Mouse (Mus musculus) forebrain, embryonic 10.5 days (tissue): ENCODE data around the gene Tln2. TPM values are rescaled to one million over a fixed set of nuclear protein-coding genes. Genes with fewer than 3 reads are reported as not detected.
A peak's percentile ranks its signal among the peaks of the same experiment; 100 is the strongest.

Experiments
- DNase-seq: peaks from one replicate; pipeline ENCODE4 v3.0.0-alpha.2; 2017; ENCODE audit warnings: low spot score; ENCODE audit errors: extremely low spot score
- H3K27ac ChIP-seq: fragments of 300-500 bp; sonication (generic); 2 replicates; pipeline ENCODE4 v1.5.1; 2016; ENCODE audit warnings: mild to moderate bottlenecking
- H3K27me3 ChIP-seq: fragments of 300-500 bp; sonication (generic); 2 replicates; pipeline ENCODE4 v1.6.1; 2016; ENCODE audit warnings: mild to moderate bottlenecking; ENCODE audit not compliant: poor library complexity, severe bottlenecking
- H3K36me3 ChIP-seq: fragments of 300-500 bp; sonication (generic); replicated peaks from 2 replicates; pipeline ENCODE4 v1.6.1; 2016; ENCODE audit warnings: mild to moderate bottlenecking, moderate library complexity
- H3K4me1 ChIP-seq: fragments of 300-500 bp; sonication (generic); 2 replicates; pipeline ENCODE4 v1.6.1; 2016
- H3K4me3 ChIP-seq: fragments of 300-500 bp; sonication (generic); 2 replicates; pipeline ENCODE4 v1.5.1; 2016; ENCODE audit warnings: mild to moderate bottlenecking, moderate library complexity
- H3K9me3 ChIP-seq: fragments of 300-500 bp; sonication (generic); 2 replicates; pipeline ENCODE4 v1.6.1; 2016; ENCODE audit warnings: mild to moderate bottlenecking, moderate library complexity
- WGBS: fragments of 180-500 bp; shearing (Covaris S2); methylation state at CpG from one replicate; pipeline ENCODE4 v1.1.7; 2016; 5-methylcytosine and 5-hydroxymethylcytosine counted together
- polyA plus RNA-seq: library from polyadenylated mRNA; unstranded; fragments of >200 nt; fragmentation: Nextera tagmentation; extraction: Ambion mirVana; gene quantifications from 2 replicates; pipeline ENCODE4 v1.2.1, GENCODE M21; 2016

Gene Tln2
- polyA plus RNA-seq, 1 experiment from 2014 or later = 30.0 TPM

GRCm38 (mm10) chr9:67581581-67582280 lies 22.2 kb upstream of the Tln2 start:
- Histone ChIP-seq H3K4me1 (peaks cover 10% of the 10 kb centered on the region), H3K9me3 (no peaks in the 10 kb centered on the region)
- DNase-seq = no peak

DNA sequence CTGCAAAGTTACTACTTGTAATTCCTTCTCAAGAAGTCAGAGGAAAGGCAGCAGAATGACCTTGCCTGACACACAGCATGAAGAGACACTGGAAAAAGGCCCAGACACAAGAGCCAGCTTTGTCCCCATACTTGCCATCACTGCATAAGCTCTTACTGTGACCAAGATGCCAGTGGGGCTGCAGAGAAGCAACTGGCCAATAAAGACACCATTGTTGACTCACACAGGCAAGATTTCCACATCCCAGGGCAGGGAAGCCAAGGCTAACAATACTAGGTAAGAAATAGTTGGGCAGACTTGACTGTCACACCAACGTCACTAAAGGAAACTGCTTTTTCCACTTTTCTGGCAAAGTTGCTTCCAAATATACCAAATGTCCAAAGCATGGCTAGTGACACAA lies 20.0 kb upstream of the Tln2 start:
- Histone ChIP-seq H3K36me3 (no peaks in the 10 kb centered on the region), H3K4me1 (peaks cover 16% of the 10 kb centered on the region), H3K27ac (no peak overlapping the region), H3K27me3 (no peaks in the 10 kb centered on the region), H3K4me3 (no peak overlapping the region), H3K9me3 (no peaks in the 10 kb centered on the region)
- DNase-seq = no peak
- 76% methylated on average over 1 of the region's 1 CpGs for WGBS

More at GRCm38 (mm10) chr9:67581581-67582280, 22.2 kb upstream of the Tln2 start:
- Histone ChIP-seq H3K27ac (no peak overlapping the region), H3K4me3 (no peak overlapping the region), H3K36me3 (no peaks in the 10 kb centered on the region), H3K27me3 (no peaks in the 10 kb centered on the region)
- 87% methylated on average over 10 of the region's 10 CpGs for WGBS

DNA sequence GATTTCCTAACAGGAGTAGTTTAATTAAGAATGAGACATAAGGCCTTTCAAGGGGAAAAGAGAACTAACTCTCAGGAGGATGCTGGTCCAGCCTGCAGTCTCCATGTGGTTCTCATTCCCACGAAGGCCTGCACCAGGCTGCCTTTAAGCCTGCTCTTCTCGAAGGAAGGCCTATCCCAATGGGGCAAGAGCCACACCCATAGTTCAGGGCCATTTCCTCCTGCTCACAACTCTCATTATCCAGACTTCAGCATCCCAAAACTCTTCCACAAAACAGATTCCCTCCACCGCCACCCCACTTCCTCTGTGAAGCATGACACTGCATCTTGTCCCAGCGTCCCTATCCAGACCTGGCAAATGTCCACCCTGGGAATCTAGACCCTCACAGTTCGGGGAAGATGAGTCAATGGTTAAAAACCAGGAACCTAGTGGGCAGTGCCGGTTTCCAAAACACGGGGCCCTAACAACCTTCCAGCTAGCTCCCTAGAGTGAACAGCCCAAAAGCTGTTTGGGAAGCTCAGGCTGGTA lies 15.3 kb upstream of the Tln2 start:
- no peak overlapping the region for H3K4me3 ChIP-seq
- DNase-seq = no peak
- peaks cover 27% of the 10 kb centered on the region for H3K4me1 ChIP-seq
- 86% methylated on average over 7 of the region's 7 CpGs for WGBS
- H3K27ac ChIP-seq = peak overlapping the region; percentile 70
- no peaks in the 10 kb centered on the region for H3K36me3 ChIP-seq
- H3K9me3 ChIP-seq = no peaks in the 10 kb centered on the region
- H3K27me3 ChIP-seq = no peaks in the 10 kb centered on the region

DNA sequence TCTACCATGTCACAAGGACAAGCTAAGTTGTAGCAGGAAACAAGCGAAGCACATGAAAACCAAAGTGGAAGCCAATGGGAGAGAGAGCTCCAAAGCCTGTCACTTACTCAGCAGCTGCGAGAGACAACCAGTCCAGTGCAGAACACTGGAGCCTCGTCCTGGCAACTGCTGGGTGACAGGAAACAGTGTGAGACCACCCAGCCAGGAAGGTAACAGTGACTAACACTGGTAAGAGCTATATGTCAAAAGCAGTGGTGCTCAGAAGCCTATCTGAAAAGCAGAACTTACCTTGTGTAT lies 14.1 kb upstream of the Tln2 start:
- no peaks in the 10 kb centered on the region for H3K9me3 ChIP-seq
- WGBS = 45% methylated on average over 3 of the region's 3 CpGs
- peaks cover 27% of the 10 kb centered on the region for H3K4me1 ChIP-seq
- H3K36me3 ChIP-seq = no peaks in the 10 kb centered on the region
- peak overlapping the region; percentile 70; the same call in 1 of the 2 replicates for H3K27ac ChIP-seq
- no peaks in the 10 kb centered on the region for H3K27me3 ChIP-seq
- DNase-seq = no peak
- H3K4me3 ChIP-seq = no peak overlapping the region

DNA sequence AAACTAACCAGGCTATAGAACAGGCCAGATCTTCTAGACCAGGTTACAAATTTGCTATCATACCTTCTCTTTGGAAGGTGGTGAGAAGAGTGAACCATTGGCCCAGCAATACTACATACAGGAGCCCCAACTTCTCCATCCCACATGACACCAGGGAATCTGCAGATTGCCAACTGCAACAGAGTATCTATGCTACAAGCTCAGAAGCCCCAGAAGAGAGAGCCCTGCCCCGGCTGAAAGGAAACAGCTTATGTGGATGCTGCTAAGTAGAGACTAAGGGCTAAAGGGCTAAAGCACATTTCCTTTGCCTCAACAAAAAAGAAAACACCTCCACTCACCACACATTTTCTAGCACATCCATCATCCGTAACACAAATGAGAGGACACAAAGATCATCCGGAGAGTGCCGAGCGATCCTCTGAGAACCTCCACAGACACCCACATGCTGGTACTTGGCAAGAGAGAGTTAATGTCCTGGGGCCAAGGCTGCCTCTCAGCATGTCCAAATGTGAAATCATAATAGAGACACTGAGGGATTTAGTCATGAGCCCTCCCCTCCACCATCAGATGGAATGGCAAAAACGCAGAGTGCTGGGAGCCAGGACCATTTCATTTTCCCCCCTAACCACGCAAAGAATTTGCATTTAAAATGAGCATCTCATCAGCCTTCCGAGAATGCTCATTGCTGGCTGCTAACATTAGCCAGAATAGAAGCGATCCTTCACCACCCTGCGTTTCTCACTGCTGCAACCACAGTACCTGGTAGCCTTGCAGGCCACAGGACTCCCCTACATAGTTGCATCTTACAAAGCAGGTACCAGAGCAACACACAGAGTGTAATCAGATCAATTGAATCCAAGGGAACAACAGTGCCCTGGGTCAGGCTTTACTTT lies 13.5 kb upstream of the Tln2 start:
- H3K4me3 ChIP-seq = no peak overlapping the region
- H3K9me3 ChIP-seq = no peaks in the 10 kb centered on the region
- H3K27ac ChIP-seq = peak overlapping the region; percentile 70
- WGBS = 60% methylated on average over 10 of the region's 10 CpGs
- no peak for DNase-seq
- peaks cover 27% of the 10 kb centered on the region for H3K4me1 ChIP-seq
- H3K36me3 ChIP-seq = no peaks in the 10 kb centered on the region
- no peaks in the 10 kb centered on the region for H3K27me3 ChIP-seq

DNA sequence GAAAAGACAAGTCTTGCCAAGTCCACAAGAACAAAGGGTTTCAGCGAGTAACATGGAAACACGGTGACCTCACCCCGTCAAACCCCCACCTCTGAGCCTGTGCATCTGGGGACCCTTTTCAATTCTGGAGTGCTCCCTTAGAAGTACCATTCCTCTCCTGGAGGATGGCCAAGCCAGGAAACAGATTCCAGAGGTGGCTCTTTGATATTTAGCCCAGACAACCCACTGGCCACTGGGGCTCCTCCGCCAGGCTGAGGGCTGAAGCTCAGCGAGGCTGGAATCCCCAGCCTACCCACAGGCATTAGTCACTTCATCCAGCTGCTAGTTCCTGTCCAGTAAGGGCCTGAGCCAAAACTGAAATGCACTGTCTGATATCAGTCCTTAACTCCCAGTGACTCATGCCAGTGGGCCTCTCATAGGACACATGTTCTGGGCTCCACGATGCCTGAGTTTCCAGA lies 6.3 kb upstream of the Tln2 start:
- H3K9me3 ChIP-seq = no peaks in the 10 kb centered on the region
- H3K4me3 ChIP-seq = no peak overlapping the region
- DNase-seq = no peak
- H3K4me1 ChIP-seq = 0 out of 2 replicates have a peak, but pooled peaks cover 3% of the 10 kb centered on the region
- H3K27ac ChIP-seq = no peak overlapping the region
- no peaks in the 10 kb centered on the region for H3K36me3 ChIP-seq
- 93% methylated on average over 6 of the region's 6 CpGs for WGBS
- H3K27me3 ChIP-seq = no peaks in the 10 kb centered on the region

DNA sequence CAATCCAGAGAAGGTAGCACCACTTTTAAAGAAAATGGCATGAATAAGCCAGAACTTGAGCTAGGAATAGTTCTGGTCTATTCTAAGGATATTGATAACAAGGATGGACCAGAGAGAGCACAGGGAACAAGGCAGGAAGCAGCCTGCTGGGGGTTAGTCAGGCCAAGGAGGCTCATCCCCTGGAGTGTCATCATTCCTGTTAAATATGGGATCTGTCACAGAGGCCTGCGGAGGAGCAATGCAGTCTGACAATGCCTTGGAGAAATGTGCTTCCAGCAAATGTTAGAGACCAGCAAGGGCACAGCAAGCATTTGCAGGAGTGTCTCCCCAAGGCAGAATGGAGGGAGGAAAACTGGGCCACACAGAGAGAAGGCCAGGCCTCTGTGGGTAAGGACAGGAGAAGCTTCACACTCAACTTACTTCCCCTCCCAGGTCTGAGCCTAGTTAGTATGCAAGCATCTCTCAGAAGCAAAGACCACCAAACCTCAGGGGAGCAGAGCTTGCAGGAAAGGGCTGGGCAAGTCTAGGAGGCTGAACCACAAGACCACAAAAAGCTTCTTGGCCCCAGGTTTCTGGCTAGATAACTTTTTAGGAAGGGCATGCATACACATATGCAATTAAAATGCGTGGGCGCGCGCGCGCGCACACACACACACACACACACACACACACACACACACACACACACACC lies 9.5 kb downstream of the Tln2 start:
- 85% methylated on average over 8 of the region's 8 CpGs for WGBS
- H3K9me3 ChIP-seq = peaks cover 8% of the 10 kb centered on the region; the same call in 1 of the 2 replicates
- DNase-seq = no peak
- H3K4me1 ChIP-seq = peaks cover 16% of the 10 kb centered on the region
- no peaks in the 10 kb centered on the region for H3K27me3 ChIP-seq
- peak overlapping the region; percentile 60 for H3K27ac ChIP-seq
- peaks cover 11% of the 10 kb centered on the region for H3K36me3 ChIP-seq
- H3K4me3 ChIP-seq = no peak overlapping the region

DNA sequence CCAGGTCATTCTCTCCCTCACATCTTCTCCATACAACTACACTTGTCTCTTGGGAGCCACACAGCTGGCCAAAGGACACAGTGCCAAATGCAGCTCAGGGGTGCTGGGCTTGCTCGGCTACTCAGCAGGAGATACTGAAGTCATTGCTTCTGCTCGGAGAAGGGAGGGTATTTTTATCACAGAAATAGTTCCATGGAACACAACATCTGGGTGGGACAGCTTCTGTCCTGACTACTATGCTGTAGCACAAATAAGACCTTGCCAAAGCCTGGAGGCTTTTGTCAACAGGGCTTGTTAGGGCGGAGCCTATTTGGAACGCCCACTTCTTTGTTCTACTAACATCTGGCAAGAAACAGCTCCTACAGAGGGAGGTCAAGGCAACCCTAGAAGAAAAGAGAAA lies 10.2 kb downstream of the Tln2 start:
- Histone ChIP-seq H3K4me1 (peaks cover 16% of the 10 kb centered on the region), H3K36me3 (peaks cover 11% of the 10 kb centered on the region), H3K9me3 (peaks cover 8% of the 10 kb centered on the region; the same call in 1 of the 2 replicates), H3K27ac (peak overlapping the region; percentile 60; the same call in 1 of the 2 replicates), H3K4me3 (no peak overlapping the region), H3K27me3 (no peaks in the 10 kb centered on the region)
- WGBS = 34% methylated on average over 4 of the region's 4 CpGs
- no peak for DNase-seq

DNA sequence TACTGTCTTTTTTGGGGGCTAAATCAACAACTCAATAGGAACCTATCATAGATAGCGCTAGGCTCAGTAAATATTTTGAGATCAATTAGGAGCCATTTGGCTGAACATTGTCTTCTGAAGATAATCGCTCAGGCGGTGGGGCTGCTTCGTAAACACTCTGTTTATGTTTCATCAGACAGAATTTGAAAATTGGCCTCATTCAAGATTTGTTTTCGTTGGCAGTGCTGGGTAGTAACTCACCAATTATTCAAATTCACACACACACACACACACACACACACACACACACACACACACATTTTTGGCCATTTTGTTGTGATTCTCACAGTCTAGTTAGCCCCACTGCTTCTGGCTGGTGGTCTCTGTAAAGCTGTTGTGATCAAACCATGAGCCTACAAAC lies 12.9 kb downstream of the Tln2 start:
- Histone ChIP-seq H3K4me3 (no peak overlapping the region), H3K27ac (no peak overlapping the region), H3K4me1 (peaks cover 21% of the 10 kb centered on the region), H3K36me3 (peaks cover under 1% of the 10 kb centered on the region; the same call in 1 of the 2 replicates), H3K9me3 (0 out of 2 replicates have a peak, but pooled peaks cover under 1% of the 10 kb centered on the region), H3K27me3 (no peaks in the 10 kb centered on the region)
- no peak for DNase-seq
- 92% methylated on average over 5 of the region's 5 CpGs for WGBS

- Histone ChIP-seq H3K4me1 (peaks cover 30% of the 10 kb centered on the region), H3K27ac (no peak overlapping the region)
- no peak for DNase-seq
Measured at GRCm38 (mm10) chr9:67545794-67546193, 13.7 kb downstream of the Tln2 start.

DNA sequence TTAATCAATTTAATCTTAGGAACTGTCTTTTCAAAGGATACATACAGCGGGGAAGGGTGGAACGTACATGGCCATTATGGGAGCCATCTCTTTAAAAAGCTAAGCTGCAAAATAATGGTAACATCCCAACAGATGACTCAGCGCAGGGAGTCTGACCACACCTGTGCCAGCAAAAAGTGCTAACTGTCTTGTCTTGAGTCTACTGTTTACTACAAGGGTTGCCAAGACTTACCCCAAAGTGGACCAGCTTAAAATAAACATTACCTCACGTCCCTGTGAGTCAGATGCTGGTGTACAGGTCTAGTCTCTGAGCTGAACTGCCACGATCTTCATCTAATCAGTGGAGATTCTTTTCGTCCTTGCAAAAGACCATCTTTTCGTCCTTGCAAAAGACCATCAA lies 14.7 kb downstream of the Tln2 start:
- 85% methylated on average over 7 of the region's 7 CpGs for WGBS
- Histone ChIP-seq H3K9me3 (no peaks in the 10 kb centered on the region), H3K4me1 (peaks cover 35% of the 10 kb centered on the region), H3K27me3 (no peaks in the 10 kb centered on the region), H3K27ac (no peak overlapping the region), H3K36me3 (no peaks in the 10 kb centered on the region), H3K4me3 (no peak overlapping the region)
- DNase-seq = no peak

More at GRCm38 (mm10) chr9:67545794-67546193, 13.7 kb downstream of the Tln2 start:
- Histone ChIP-seq H3K9me3 (no peaks in the 10 kb centered on the region), H3K27me3 (no peaks in the 10 kb centered on the region), H3K4me3 (no peak overlapping the region), H3K36me3 (no peaks in the 10 kb centered on the region)
- WGBS = 95% methylated on average over 3 of the region's 3 CpGs

DNA sequence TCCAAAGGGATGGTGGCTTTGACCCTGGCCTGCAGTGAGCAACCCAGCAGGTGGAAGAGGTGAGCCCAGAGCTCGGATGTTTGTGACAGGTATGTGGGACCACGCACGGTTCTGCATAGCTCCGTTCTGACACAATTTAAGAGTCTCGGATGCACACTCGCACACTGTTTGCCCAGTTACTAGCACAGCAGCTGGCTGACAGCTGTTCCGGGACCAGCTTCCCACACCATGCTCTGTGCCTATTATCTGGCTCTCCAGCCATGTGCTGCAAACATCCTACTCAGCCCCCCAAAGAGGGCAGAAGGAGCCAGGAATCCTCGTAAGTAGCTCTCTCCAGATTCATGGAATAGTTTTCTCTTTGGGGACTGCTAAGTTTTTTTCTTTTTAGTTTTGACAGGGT lies 17.6 kb downstream of the Tln2 start:
- no peaks in the 10 kb centered on the region for H3K27me3 ChIP-seq
- no peak for DNase-seq
- no peaks in the 10 kb centered on the region for H3K36me3 ChIP-seq
- H3K9me3 ChIP-seq = no peaks in the 10 kb centered on the region
- WGBS = 89% methylated on average over 8 of the region's 8 CpGs
- H3K4me3 ChIP-seq = no peak overlapping the region
- H3K27ac ChIP-seq = no peak overlapping the region
- peaks cover 32% of the 10 kb centered on the region for H3K4me1 ChIP-seq
